Mouse (Mus musculus) embryonic facial prominence, embryonic 14.5 days (tissue): Measurements from ENCODE around the gene Zfp638. TPM values are rescaled to one million over a fixed set of nuclear protein-coding genes. Genes with fewer than 3 reads are reported as not detected.

Experiments used
- ATAC-seq: fragments of 200-750 bp; cut with Nextera tagmentation; 2 replicates; pipeline ENCODE4 v1.8.0; 2017; ENCODE audit warnings: low read depth, moderate number of reproducible peaks, moderate TSS enrichment
- DNase-seq: peaks from one replicate; pipeline ENCODE4 v3.0.0-alpha.2; 2015; ENCODE audit warnings: low spot score
- H3K27ac ChIP-seq: fragments of 300-500 bp; sonication (generic); replicated peaks from 2 replicates; pipeline ENCODE4 v1.5.1; 2014; ENCODE audit warnings: low read depth, mild to moderate bottlenecking, low read length, moderate library complexity
- H3K27me3 ChIP-seq: fragments of 300-500 bp; sonication (generic); replicated peaks from 2 replicates; pipeline ENCODE4 v1.6.1; 2014; ENCODE audit warnings: low read length; ENCODE audit not compliant: control insufficient read depth, insufficient read depth
- H3K36me3 ChIP-seq: fragments of 300-500 bp; sonication (generic); 2 replicates; pipeline ENCODE4 v1.6.1; 2014; ENCODE audit warnings: low read length, mixed read lengths; ENCODE audit not compliant: control insufficient read depth, insufficient read depth
- H3K4me1 ChIP-seq: fragments of 300-500 bp; sonication (generic); 2 replicates; pipeline ENCODE4 v1.6.1; 2014; ENCODE audit warnings: antibody characterized with exemption, low read length; ENCODE audit not compliant: control insufficient read depth, insufficient read depth
- H3K4me2 ChIP-seq: fragments of 300-500 bp; sonication (generic); 2 replicates; pipeline ENCODE4 v1.6.1; 2014; ENCODE audit warnings: low read depth, mild to moderate bottlenecking, low read length, moderate library complexity, mixed read lengths
- H3K4me3 ChIP-seq: fragments of 300-500 bp; sonication (generic); 2 replicates; pipeline ENCODE4 v1.5.1; 2014; ENCODE audit warnings: low read depth, mild to moderate bottlenecking, low read length
- H3K9ac ChIP-seq: fragments of 300-500 bp; sonication (generic); 2 replicates; pipeline ENCODE4 v1.6.1; 2014; ENCODE audit warnings: low read depth, mild to moderate bottlenecking, low read length, moderate library complexity, mixed read lengths
- H3K9me3 ChIP-seq: fragments of 300-500 bp; sonication (generic); 2 replicates; pipeline ENCODE4 v1.6.1; 2016; ENCODE audit warnings: low read length; ENCODE audit not compliant: control insufficient read depth
- WGBS: fragments of 180-500 bp; shearing (Covaris S2); extraction: QIAGEN DNeasy Blood & Tissue Kit; methylation state at CpG from one replicate; pipeline ENCODE4 v1.1.7; 2014; 5-methylcytosine and 5-hydroxymethylcytosine counted together
- polyA plus RNA-seq: library from polyadenylated mRNA; unstranded; fragments of >200 nt; fragmentation: Nextera tagmentation; extraction: Ambion mirVana; gene quantifications from 2 replicates; pipeline ENCODE4 v1.2.1, GENCODE M21; 2014

The Zfp638 gene
- polyA plus RNA-seq, 1 experiment from 2014 or later: 66.2 TPM

DNA sequence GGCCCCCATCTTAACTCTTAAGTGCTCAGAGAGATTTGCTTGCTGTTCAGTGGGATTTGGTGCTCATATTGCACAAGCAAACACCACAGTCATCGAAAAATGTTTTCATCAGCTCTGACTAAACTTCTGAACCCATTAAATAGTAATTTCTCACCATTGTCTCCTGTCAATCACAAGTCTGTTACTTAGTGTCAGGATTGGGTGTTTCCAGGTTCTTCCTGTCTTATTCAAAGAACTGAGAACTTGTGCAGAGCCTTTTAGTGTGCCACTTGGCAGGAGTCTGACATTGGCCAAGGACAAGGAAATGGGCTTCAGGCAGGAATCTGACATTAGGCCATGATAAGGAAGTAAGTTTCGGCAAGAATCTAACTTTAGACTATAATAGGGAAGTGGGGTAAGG lies 28.9 kb upstream of the Zfp638 start:
- ATAC-seq: no peak
- Histone ChIP-seq H3K4me1 (no peaks in the 10 kb centered on the region), H3K9me3 (no peaks in the 10 kb centered on the region), H3K4me2 (no peak overlapping the region), H3K4me3 (no peak overlapping the region), H3K27me3 (no peaks in the 10 kb centered on the region), H3K36me3 (no peaks in the 10 kb centered on the region), H3K9ac (no peak overlapping the region), H3K27ac (no peak overlapping the region)
- no peak for DNase-seq
- 87% methylated on average over 2 of the region's 2 CpGs for WGBS

DNA sequence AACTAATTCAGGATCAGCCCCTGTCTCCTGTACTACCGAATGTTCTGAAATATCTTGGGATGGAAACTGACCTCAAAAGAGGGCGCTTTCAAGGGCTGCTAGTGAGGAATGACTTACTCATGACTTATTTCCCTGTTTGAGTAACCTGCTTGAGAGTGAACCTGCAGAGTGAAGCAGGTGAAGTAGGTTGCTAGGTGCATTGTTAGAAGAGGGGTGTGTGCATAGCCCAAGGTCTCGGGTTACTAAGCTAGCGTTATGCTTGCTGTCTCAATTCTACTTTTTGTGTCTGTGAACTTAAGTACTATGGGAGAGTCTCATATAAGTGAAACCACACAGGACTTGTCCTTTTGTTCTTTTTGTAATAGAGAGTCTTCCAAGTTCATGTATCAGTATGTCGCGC lies 26.8 kb upstream of the Zfp638 start:
- DNase-seq: peak; percentile 41
- Histone ChIP-seq H3K27ac (no peak overlapping the region), H3K4me1 (no peaks in the 10 kb centered on the region), H3K36me3 (no peaks in the 10 kb centered on the region), H3K9ac (no peak overlapping the region), H3K9me3 (no peaks in the 10 kb centered on the region), H3K27me3 (no peaks in the 10 kb centered on the region), H3K4me3 (no peak overlapping the region), H3K4me2 (no peak overlapping the region)
- WGBS: 76% methylated on average over 6 of the region's 6 CpGs
- peak; percentile 91; the same call in 1 of the 2 replicates for ATAC-seq

- WGBS: 83% methylated on average over 10 of the region's 10 CpGs
- ATAC-seq: no peak
Observed at GRCm38 (mm10) chr6:83844913-83845312, 22.0 kb upstream of the Zfp638 start.

DNA sequence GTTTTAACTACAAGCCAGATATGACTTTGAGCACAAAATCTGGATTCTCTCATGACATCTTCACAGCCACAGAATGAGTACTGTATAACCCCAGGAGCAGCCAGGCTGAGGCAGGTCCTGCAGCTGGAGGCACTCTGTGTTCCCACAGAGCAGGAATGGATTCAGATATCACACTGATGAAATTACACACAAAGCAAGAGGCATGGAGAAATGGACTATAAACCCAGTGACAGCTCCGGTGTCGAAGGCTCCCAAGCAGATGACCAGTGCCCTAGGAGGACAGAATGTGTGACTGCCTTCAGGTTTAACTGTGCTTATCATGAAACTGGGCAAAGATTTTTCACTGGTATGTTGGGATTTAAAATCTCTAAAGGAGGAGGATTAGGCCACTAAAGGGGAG lies 20.8 kb upstream of the Zfp638 start:
- H3K4me1 ChIP-seq: no peaks in the 10 kb centered on the region
- H3K4me3 ChIP-seq: no peak overlapping the region
- H3K36me3 ChIP-seq: no peaks in the 10 kb centered on the region
- no peaks in the 10 kb centered on the region for H3K27me3 ChIP-seq
- no peaks in the 10 kb centered on the region for H3K9me3 ChIP-seq
- no peak for DNase-seq
- H3K27ac ChIP-seq: no peak overlapping the region
- WGBS: 83% methylated on average over 2 of the region's 2 CpGs
- no peak overlapping the region for H3K4me2 ChIP-seq
- ATAC-seq: no peak
- H3K9ac ChIP-seq: no peak overlapping the region

More at GRCm38 (mm10) chr6:83844913-83845312, 22.0 kb upstream of the Zfp638 start:
- no peak for DNase-seq
- Histone ChIP-seq H3K9me3 (no peaks in the 10 kb centered on the region), H3K27ac (no peak overlapping the region), H3K27me3 (no peaks in the 10 kb centered on the region), H3K36me3 (no peaks in the 10 kb centered on the region), H3K4me2 (no peak overlapping the region), H3K9ac (no peak overlapping the region), H3K4me3 (no peak overlapping the region), H3K4me1 (no peaks in the 10 kb centered on the region)

- 83% methylated on average over 2 of the region's 2 CpGs for WGBS
- Histone ChIP-seq H3K9me3 (no peaks in the 10 kb centered on the region), H3K9ac (no peak overlapping the region), H3K36me3 (no peaks in the 10 kb centered on the region), H3K4me1 (no peaks in the 10 kb centered on the region), H3K27me3 (no peaks in the 10 kb centered on the region), H3K4me3 (no peak overlapping the region), H3K4me2 (no peak overlapping the region), H3K27ac (no peak overlapping the region)
- DNase-seq: no peak
- ATAC-seq: no peak
Observed at GRCm38 (mm10) chr6:83849446-83849845, 17.5 kb upstream of the Zfp638 start.

DNA sequence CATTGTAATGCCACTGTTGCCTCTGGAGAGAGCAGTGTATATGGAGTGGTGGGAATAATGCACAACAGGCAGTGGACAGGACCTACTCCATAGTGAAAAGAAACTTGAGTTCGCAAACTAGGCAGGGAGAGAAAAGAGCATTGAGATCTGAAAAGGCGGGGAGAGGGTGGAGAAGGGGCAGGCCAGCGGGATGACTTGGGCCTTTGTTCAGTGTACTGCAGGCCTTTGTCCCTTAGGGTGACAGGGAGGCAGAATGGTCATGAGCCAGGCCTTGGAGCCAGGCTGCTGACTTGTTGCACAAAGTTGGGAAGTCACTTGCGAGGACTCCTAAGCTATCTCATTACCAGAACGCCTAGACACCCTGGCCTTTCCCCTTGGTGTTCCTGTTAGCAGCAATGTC lies 9.4 kb upstream of the Zfp638 start:
- DNase-seq (no peak), ATAC-seq (0 out of 2 replicates have a peak, but pooled peaks have one; percentile 15)
- no peak overlapping the region for H3K27ac ChIP-seq
- no peak overlapping the region for H3K4me3 ChIP-seq
- H3K36me3 ChIP-seq: no peaks in the 10 kb centered on the region
- no peaks in the 10 kb centered on the region for H3K27me3 ChIP-seq
- no peak overlapping the region for H3K9ac ChIP-seq
- no peak overlapping the region for H3K4me2 ChIP-seq
- WGBS: 43% methylated on average over 5 of the region's 5 CpGs
- no peaks in the 10 kb centered on the region for H3K4me1 ChIP-seq
- H3K9me3 ChIP-seq: no peaks in the 10 kb centered on the region

DNA sequence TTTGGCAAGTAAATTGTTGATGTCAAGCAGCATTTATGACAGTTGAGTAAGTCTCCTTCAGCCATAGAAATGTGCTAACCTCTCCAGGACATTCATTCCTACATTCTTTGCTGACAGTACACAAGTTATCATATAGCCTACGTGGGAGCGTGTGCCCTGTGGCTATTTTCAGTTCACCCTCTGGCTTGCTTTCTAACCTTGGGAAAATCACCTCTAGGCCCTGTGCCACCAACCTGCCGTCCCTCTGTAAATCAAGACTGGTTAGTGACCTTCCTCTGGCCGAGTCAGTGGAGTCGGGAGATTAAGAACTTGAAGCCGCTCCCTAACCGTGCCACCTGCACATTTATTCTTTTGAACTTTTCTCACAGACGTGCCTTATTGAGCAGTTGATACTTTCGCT lies 6.9 kb upstream of the Zfp638 start:
- no peak overlapping the region for H3K9ac ChIP-seq
- no peak overlapping the region for H3K4me2 ChIP-seq
- H3K9me3 ChIP-seq: no peaks in the 10 kb centered on the region
- no peaks in the 10 kb centered on the region for H3K4me1 ChIP-seq
- DNase-seq (no peak), ATAC-seq (no peak)
- H3K36me3 ChIP-seq: no peaks in the 10 kb centered on the region
- 80% methylated on average over 9 of the region's 9 CpGs for WGBS
- H3K27ac ChIP-seq: no peak overlapping the region
- H3K4me3 ChIP-seq: no peak overlapping the region
- H3K27me3 ChIP-seq: no peaks in the 10 kb centered on the region

DNA sequence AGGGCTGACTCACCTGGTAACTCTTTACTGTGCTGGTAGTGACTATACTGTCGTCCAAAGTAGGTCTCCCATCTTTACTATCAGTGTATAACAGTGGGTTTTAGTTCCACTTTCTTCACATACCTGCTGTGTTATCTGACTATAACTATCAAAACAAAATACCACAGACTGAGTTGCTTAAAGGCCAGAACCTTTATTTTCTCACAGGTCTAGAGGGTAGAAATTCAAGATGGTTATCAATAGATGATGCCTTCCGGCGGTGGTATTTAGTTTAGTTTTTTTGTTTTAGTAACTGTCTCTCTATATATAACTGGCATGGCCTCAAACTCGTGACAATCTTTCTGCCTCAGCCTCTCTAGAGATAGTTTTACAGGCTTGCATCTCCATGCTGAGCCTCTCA lies 3.4 kb upstream of the Zfp638 start:
- H3K4me1 ChIP-seq: 0 out of 2 replicates have a peak, but pooled peaks cover 2% of the 10 kb centered on the region
- H3K4me2 ChIP-seq: no peak overlapping the region
- H3K27me3 ChIP-seq: no peaks in the 10 kb centered on the region
- H3K27ac ChIP-seq: no peak overlapping the region
- DNase-seq: no peak
- no peak overlapping the region for H3K4me3 ChIP-seq
- WGBS: 62% methylated on average over 4 of the region's 4 CpGs
- H3K9me3 ChIP-seq: no peaks in the 10 kb centered on the region
- no peak overlapping the region for H3K9ac ChIP-seq
- no peak for ATAC-seq
- no peaks in the 10 kb centered on the region for H3K36me3 ChIP-seq

- Histone ChIP-seq H3K4me2 (peak overlapping the region; percentile 100), H3K27me3 (no peaks in the 10 kb centered on the region), H3K9me3 (no peaks in the 10 kb centered on the region), H3K27ac (no peak overlapping the region), H3K36me3 (no peaks in the 10 kb centered on the region), H3K4me1 (0 out of 2 replicates have a peak, but pooled peaks cover 2% of the 10 kb centered on the region), H3K4me3 (no peak overlapping the region), H3K9ac (no peak overlapping the region)
- no peak for DNase-seq
- no peak for ATAC-seq
- 29% methylated on average over 4 of the region's 4 CpGs for WGBS
Observed at GRCm38 (mm10) chr6:83866423-83866822, 486 bp upstream of the Zfp638 start.
